Mouse (Mus musculus) gastrocnemius, postnatal 25 days (tissue): Measurements from ENCODE around the gene Mapt. TPM values are rescaled to one million over a fixed set of nuclear protein-coding genes. Genes with fewer than 3 reads are reported as not detected.

ENCODE experiments used
- DNase-seq: peaks from one replicate; pipeline ENCODE4 v3.0.0; 2022
- total RNA-seq, 2 experiments: library from RNA; stranded (reverse); gene quantifications; 1 replicate in 1 of 2; 2 replicates in 1 of 2; pipeline ENCODE4 v1.2.3; 2021

Mapt gene
- total RNA-seq, 2 experiments from 2014 or later = 52.5 to 58.5 TPM

- peak; percentile 65 for DNase-seq
Observed at GRCm38 (mm10) chr11:104272352-104272751, 41.2 kb downstream of the Mapt start.

GRCm38 (mm10) chr11:104275765-104276164, 44.6 kb downstream of the Mapt start:
- DNase-seq = no peak

DNA sequence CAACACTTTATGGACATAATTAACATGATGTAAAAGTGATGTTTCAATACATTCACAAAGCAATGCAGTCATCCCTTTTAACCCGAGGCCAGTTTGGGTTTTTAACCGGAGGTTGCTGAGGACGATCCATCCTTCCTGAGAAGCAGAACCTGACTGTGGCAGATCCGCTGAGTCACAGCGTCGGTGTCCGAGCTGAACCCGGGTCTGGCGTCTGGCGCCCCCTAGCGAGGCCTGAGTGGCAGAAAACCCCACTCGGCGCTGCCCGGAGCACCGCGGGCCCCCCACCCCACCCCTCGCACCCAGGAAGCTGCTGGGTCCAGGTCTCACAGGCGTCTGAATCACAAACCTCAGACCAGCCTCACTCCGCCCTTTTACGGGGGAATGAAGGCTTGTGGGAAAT, 47.0 kb downstream of the Mapt start:
- DNase-seq = peak; percentile 38

- no peak for DNase-seq
Observed at GRCm38 (mm10) chr11:104279049-104279448, 47.9 kb downstream of the Mapt start.

DNA sequence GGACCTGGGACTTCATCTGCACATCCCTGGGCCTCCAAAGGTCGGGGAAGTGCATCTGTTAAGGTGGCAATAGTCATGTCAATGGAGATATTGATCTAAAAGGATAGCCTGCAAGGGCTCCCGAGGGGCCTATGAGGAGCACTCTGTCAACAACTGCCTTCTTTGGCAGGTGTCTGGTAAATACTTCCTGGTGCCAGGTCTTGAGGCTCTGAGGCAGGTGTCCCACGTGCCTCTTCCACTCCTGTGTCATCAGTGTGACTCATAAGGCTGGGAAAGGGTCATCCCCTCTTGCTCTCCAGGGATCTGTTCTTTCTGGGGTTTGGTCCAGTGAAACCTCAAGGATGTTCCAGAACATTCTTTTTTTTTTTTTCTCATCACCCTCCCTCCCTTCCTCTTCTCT, 48.3 kb downstream of the Mapt start:
- DNase-seq = no peak

- no peak for DNase-seq
Observed at GRCm38 (mm10) chr11:104281501-104281900, 50.3 kb downstream of the Mapt start.

GRCm38 (mm10) chr11:104287113-104287512, 55.9 kb downstream of the Mapt start:
- DNase-seq = no peak

- DNase-seq = no peak
Observed at GRCm38 (mm10) chr11:104288835-104289198, 57.6 kb downstream of the Mapt start.

DNA sequence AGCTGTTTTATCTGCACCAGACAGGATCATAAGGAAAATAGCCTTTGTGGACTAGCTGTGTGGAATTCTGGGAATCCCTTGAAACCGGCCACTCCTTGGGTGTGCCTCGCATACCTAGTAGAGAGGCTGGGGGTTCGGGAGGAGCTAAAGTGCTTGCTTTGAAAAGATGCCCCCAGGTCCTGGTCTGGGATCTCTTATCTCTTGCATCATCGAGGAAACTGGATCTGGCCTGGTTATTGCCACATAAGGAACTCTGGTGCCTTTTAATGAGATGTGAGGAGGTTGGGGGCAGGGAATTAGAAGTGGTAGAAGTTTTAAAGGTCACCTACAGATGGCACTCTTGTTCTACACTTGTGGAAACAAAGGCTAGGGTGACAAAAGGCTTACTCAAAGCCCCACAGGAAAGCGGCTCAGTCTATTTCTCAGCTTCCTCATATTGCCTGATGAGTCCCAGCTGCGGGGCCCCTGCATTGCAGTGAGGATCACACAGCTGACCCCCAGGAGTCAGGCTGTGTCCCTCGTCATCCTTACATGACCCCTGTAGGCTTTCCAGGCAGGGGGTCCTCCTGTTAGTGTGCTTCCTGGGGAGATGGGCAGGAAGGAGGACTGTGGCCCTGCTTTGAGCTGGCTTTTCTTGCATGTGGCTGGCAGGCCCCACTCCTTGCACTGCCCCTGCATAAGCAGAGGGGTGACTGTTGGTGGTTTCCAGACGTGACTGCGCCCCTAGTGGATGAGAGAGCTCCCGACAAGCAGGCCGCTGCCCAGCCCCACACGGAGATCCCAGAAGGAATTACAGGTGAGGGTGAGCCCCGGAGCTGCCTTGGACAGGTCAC, 58.2 kb downstream of the Mapt start:
- peak; percentile 32 for DNase-seq

DNA sequence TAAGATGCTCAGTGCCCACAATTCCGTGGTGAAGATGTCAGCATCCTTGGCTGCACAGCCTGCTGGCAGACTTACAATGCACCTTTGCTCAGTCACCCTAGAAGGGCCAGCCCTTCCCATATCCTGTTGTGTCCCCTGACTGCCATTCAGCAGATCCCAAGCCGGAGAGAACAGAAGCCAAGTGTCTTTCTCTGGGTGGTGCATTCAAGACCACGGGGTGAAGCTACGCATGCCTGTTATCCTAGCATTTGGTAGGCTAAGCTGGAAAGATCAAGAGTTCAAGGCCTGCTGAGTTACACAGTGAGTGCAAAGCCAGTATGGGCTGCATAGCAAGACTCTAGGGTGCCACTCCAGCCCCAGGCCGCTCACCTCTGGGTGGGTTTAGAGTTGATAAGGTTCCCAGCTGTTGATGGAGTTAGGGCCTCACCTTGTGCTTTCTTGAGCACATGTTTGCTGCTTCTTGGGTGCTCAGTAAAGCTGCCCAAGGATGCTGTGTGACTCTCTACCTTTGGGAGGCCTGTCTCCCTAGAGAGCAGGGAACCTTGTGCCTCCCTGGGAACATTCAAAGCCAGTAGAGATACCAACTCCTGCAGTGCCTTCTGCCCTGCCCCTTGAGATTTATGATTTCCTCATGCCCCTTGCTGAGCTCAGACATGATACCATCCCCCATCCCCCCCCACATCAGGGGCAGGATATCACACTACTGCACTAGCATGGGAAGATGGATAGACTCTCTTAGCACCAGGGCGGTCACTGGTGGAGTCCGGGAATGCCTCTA, 61.4 kb downstream of the Mapt start:
- no peak for DNase-seq

DNA sequence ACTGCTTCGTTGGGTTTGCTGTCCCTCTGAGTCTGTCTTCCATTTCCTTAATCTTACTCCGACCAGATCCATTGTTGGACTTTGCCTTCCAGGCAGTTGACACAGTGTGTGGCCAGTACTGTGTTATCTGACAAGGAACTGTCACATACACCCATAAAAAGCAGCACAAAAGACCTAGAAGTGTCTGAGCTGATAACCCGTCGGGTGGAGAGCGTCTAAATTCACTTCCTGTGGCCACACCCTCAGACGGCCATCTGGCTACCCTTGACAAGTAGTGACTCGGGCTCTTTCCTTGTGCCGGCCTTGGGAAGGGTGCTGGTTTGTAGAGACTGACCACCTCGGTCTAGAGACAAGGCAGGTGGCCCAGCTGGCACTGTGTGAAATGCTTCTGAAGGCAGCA, 62.1 kb downstream of the Mapt start:
- DNase-seq = no peak

- no peak for DNase-seq
Observed at GRCm38 (mm10) chr11:104295145-104295544, 64.0 kb downstream of the Mapt start.

- DNase-seq = no peak
Observed at GRCm38 (mm10) chr11:104295656-104296055, 64.5 kb downstream of the Mapt start.

- no peak for DNase-seq
Observed at GRCm38 (mm10) chr11:104297671-104298070, 66.5 kb downstream of the Mapt start.

GRCm38 (mm10) chr11:104302628-104303027, 71.4 kb downstream of the Mapt start:
- DNase-seq = no peak

GRCm38 (mm10) chr11:104303088-104303960, 72.1 kb downstream of the Mapt start:
- no peak for DNase-seq

DNA sequence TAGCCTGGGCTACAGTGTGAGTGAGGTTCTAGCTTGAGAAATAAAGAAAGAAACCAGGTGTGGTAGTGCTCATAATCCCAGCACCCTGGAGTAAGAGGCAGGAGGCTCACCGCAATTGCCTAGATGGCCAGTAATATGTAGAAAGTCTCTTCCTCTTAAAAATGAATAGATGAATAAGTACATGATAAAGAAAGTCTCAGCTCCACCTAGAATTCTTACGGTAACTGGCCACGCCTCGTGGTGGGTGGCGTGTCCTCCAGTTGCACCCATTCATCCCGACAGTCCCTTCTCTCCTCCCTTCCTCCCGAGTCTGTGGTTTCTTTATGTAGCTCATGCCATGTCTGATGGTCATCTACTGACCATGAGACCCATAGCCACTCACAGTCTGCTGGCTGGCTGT, 74.5 kb downstream of the Mapt start:
- no peak for DNase-seq

- DNase-seq = no peak
Observed at GRCm38 (mm10) chr11:104306483-104306882, 75.3 kb downstream of the Mapt start.

- peak; percentile 27 for DNase-seq
Observed at GRCm38 (mm10) chr11:104307136-104307535, 75.9 kb downstream of the Mapt start.

DNA sequence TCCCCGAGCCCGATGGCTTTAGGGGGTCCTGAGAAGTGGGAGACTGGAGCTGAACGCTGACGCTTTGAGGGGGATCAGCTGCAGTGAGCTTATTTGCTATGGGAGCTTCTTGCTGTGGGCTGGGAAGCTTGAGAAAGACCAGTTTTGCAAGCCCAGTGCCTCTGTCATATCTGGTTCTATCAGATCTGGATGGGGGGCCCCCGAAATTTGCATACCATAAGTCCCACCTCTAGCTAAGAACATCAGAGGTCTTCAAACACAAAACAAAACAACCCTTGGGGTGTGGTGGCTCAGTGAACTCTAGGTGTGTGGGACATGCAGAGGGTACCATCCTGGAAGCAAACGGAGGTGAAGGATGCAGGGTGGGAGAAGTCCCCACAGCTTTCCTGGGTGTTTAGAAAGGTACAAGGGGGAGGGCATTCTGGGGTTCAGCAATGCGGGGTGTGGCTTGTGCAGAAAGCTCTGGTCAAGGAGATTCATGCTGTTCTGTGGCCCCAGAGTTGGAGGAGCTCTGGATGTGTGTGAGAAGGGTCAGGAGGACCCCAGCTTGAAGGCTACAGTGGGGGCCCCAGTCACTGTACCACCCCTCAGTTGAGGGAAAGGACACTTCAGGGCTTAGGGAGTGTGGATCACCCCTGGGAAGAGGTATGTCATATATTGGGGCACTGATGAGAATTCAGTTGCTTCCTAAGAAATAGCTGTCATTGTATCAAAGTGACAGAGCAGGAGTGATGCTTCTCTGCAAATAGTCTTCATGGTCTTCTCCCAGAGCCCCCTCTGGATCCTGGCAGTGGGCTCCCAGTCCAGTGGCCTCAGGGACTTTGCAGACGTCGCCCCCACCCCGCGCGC, 78.4 kb downstream of the Mapt start:
- no peak for DNase-seq

DNA sequence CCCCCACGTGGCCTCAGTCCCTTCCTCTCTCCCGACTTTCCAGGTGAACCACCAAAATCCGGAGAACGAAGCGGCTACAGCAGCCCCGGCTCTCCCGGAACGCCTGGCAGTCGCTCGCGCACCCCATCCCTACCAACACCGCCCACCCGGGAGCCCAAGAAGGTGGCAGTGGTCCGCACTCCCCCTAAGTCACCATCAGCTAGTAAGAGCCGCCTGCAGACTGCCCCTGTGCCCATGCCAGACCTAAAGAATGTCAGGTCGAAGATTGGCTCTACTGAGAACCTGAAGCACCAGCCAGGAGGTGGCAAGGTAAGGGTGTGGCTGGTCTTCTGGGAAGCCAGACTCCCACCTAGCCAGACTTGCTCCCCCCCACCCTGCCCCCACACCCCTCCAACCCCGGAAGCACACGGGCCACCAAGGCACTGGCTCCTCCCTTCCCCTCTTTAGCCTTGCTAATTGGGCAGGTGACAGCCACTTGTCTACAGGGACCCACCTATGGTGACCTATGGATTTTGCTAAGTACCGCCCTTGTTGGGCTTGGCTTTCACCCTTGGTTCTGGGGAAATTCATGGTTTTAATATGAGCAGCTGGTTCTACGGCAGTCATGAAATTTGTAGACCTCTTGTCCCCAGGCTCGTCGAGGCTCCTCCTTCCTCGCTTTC, 79.2 kb downstream of the Mapt start:
- DNase-seq = no peak
